Mouse (Mus musculus) C2C12 (cell line): Measurements from ENCODE around the gene Yars. TPM values are rescaled to one million over a fixed set of nuclear protein-coding genes. Genes with fewer than 3 reads are reported as not detected.

Experiments used
- H3K27me3 ChIP-seq: one replicate; pipeline ENCODE4 v1.6.1; 2011; ENCODE audit not compliant: control insufficient read depth, insufficient read depth, insufficient read length
- H3K36me3 ChIP-seq: one replicate; pipeline ENCODE4 v1.6.1; 2011; ENCODE audit not compliant: control insufficient read depth, insufficient read depth
- H3K4me3 ChIP-seq: one replicate; pipeline ENCODE4 v1.5.1; 2011; ENCODE audit warnings: mild to moderate bottlenecking, control low read depth; ENCODE audit not compliant: poor library complexity, insufficient read depth, severe bottlenecking
- H3K79me2 ChIP-seq: one replicate; pipeline ENCODE4 v1.6.1; 2011; ENCODE audit not compliant: control insufficient read depth, insufficient read depth
- H3K79me3 ChIP-seq: one replicate; pipeline ENCODE4 v1.6.1; 2011; ENCODE audit warnings: low read depth, control low read depth
- H3ac ChIP-seq: one replicate; pipeline ENCODE3; 2011; ENCODE audit warnings: low read depth; ENCODE audit not compliant: control insufficient read depth, insufficient read length
- CEBPB ChIP-seq: IDR thresholded peaks from one replicate; pipeline ENCODE4 v1.6.1; 2011; ENCODE audit warnings: low read depth, mild to moderate bottlenecking, control low read depth, moderate library complexity
- CTCF ChIP-seq: IDR thresholded peaks from one replicate; pipeline ENCODE4 v1.5.1; 2011; ENCODE audit not compliant: control insufficient read depth, insufficient read depth, insufficient read length
- FOSL1 ChIP-seq: IDR thresholded peaks from one replicate; pipeline ENCODE4 v1.8.0; 2011; ENCODE audit warnings: mild to moderate bottlenecking, low read length; ENCODE audit not compliant: poor library complexity, insufficient read depth, severe bottlenecking
- MAX ChIP-seq: IDR thresholded peaks from one replicate; pipeline ENCODE4 v1.6.1; 2011; ENCODE audit warnings: mild to moderate bottlenecking, control low read depth
- MYOD1 ChIP-seq: IDR thresholded peaks from one replicate; pipeline ENCODE4 v1.6.1; 2011; ENCODE audit warnings: low read depth; ENCODE audit not compliant: control insufficient read depth, insufficient read length
- MYOG ChIP-seq: IDR thresholded peaks from one replicate; pipeline ENCODE4 v1.6.1; 2011; ENCODE audit not compliant: control insufficient read depth, insufficient read length; ENCODE audit errors: extremely low read depth
- USF1 ChIP-seq: IDR thresholded peaks from one replicate; pipeline ENCODE4 v1.6.1; 2011; ENCODE audit warnings: low read depth, mild to moderate bottlenecking, control low read depth, moderate library complexity
- polyA plus RNA-seq: library from polyadenylated mRNA; unstranded; fragments of >200 nt; fragmentation: generic; extraction: Trizol; gene quantifications from one replicate; pipeline ENCODE4 v1.2.1, GENCODE M21; 2012; ENCODE audit warnings: missing spikeins

The Yars gene
- polyA plus RNA-seq, 1 experiment = 105 TPM

- H3ac ChIP-seq = no peak overlapping the region
- H3K27me3 ChIP-seq = no peaks in the 10 kb centered on the region
- no peaks in the 10 kb centered on the region for H3K79me2 ChIP-seq
- H3K36me3 ChIP-seq = peaks cover 4% of the 10 kb centered on the region
- H3K79me3 ChIP-seq = no peaks in the 10 kb centered on the region
- TF ChIP-seq CTCF = no peak
- TF ChIP-seq CEBPB = no peak
- TF ChIP-seq USF1 = no peak
- TF ChIP-seq MYOG = no peak
- no peak for TF ChIP-seq MYOD1
- no peak for TF ChIP-seq FOSL1
- TF ChIP-seq MAX = no peak
- no peak overlapping the region for H3K4me3 ChIP-seq
Observed at GRCm38 (mm10) chr4:129143509-129143908, 46.1 kb upstream of the Yars start.

- Histone ChIP-seq H3K27me3 (no peaks in the 10 kb centered on the region), H3K79me3 (no peaks in the 10 kb centered on the region), H3K79me2 (no peaks in the 10 kb centered on the region), H3K36me3 (peaks cover 7% of the 10 kb centered on the region), H3K4me3 (no peak overlapping the region), H3ac (no peak overlapping the region)
- TF ChIP-seq CTCF (no peak), MYOG (no peak), USF1 (no peak), CEBPB (no peak), FOSL1 (no peak), MAX (no peak), MYOD1 (no peak)
Observed at GRCm38 (mm10) chr4:129144401-129145367, 44.9 kb upstream of the Yars start.

GRCm38 (mm10) chr4:129145411-129145810, 44.1 kb upstream of the Yars start:
- Histone ChIP-seq H3K27me3 (no peaks in the 10 kb centered on the region), H3ac (no peak overlapping the region), H3K4me3 (no peak overlapping the region), H3K36me3 (peaks cover 13% of the 10 kb centered on the region), H3K79me2 (no peaks in the 10 kb centered on the region), H3K79me3 (no peaks in the 10 kb centered on the region)
- TF ChIP-seq USF1 (no peak), MYOG (no peak), FOSL1 (no peak), MYOD1 (no peak), CTCF (no peak), MAX (no peak), CEBPB (no peak)

GRCm38 (mm10) chr4:129145943-129146342, 43.6 kb upstream of the Yars start:
- Histone ChIP-seq H3K79me3 (no peaks in the 10 kb centered on the region), H3K36me3 (peaks cover 16% of the 10 kb centered on the region), H3K27me3 (no peaks in the 10 kb centered on the region), H3ac (no peak overlapping the region), H3K4me3 (no peak overlapping the region), H3K79me2 (no peaks in the 10 kb centered on the region)
- TF ChIP-seq MAX (no peak), MYOD1 (no peak), USF1 (no peak), FOSL1 (no peak), CTCF (no peak)

- Histone ChIP-seq H3K36me3 (peaks cover 16% of the 10 kb centered on the region), H3K79me2 (no peaks in the 10 kb centered on the region), H3ac (no peak overlapping the region), H3K4me3 (no peak overlapping the region), H3K27me3 (no peaks in the 10 kb centered on the region), H3K79me3 (no peaks in the 10 kb centered on the region)
- TF ChIP-seq MAX (no peak), FOSL1 (no peak)
Observed at GRCm38 (mm10) chr4:129146392-129146791, 43.2 kb upstream of the Yars start.

GRCm38 (mm10) chr4:129147552-129148103, 41.9 kb upstream of the Yars start:
- Histone ChIP-seq H3K4me3 (no peak overlapping the region), H3K36me3 (peaks cover 17% of the 10 kb centered on the region), H3K79me3 (no peaks in the 10 kb centered on the region), H3K79me2 (no peaks in the 10 kb centered on the region), H3K27me3 (no peaks in the 10 kb centered on the region), H3ac (no peak overlapping the region)
- no peak for TF ChIP-seq CTCF
- no peak for TF ChIP-seq FOSL1
- TF ChIP-seq MAX = no peak
- TF ChIP-seq MYOD1 = no peak
- no peak for TF ChIP-seq USF1
- no peak for TF ChIP-seq CEBPB
- no peak for TF ChIP-seq MYOG
